Mouse (Mus musculus) hindbrain, embryonic 14.5 days (tissue): Measurements from ENCODE around the gene Mark4. TPM values are rescaled to one million over a fixed set of nuclear protein-coding genes. Genes with fewer than 3 reads are reported as not detected.
A peak's percentile ranks its signal among the peaks of the same experiment; 100 is the strongest.

Source experiments
- ATAC-seq: fragments of 200-750 bp; cut with Nextera tagmentation; 2 replicates; pipeline ENCODE4 v1.8.0; 2017; ENCODE audit warnings: moderate number of reproducible peaks, mild to moderate bottlenecking, moderate TSS enrichment, moderate library complexity; ENCODE audit not compliant: low FRiP score
- DNase-seq: peaks from one replicate; pipeline ENCODE4 v3.0.0-alpha.2; 2015; ENCODE audit warnings: low spot score
- H3K27ac ChIP-seq: fragments of 300-500 bp; sonication (generic); 2 replicates; pipeline ENCODE4 v1.5.1; 2014; ENCODE audit warnings: mild to moderate bottlenecking, moderate library complexity
- H3K27me3 ChIP-seq: fragments of 300-500 bp; sonication (generic); 2 replicates; pipeline ENCODE4 v1.6.1; 2014; ENCODE audit warnings: mild to moderate bottlenecking, low read length, mixed read lengths; ENCODE audit not compliant: control insufficient read depth, insufficient read depth
- H3K36me3 ChIP-seq: fragments of 300-500 bp; sonication (generic); replicated peaks from 2 replicates; pipeline ENCODE4 v1.6.1; 2014; ENCODE audit not compliant: control insufficient read depth, insufficient read depth
- H3K4me1 ChIP-seq: fragments of 300-500 bp; sonication (generic); replicated peaks from 2 replicates; pipeline ENCODE4 v1.6.1; 2014; ENCODE audit warnings: antibody characterized with exemption, low read length, mixed read lengths; ENCODE audit not compliant: control insufficient read depth, insufficient read depth
- H3K4me2 ChIP-seq: fragments of 300-500 bp; sonication (generic); replicated peaks from 2 replicates; pipeline ENCODE4 v1.6.1; 2014; ENCODE audit warnings: mild to moderate bottlenecking, moderate library complexity
- H3K4me3 ChIP-seq: fragments of 300-500 bp; sonication (generic); replicated peaks from 2 replicates; pipeline ENCODE4 v1.5.1; 2014; ENCODE audit warnings: mild to moderate bottlenecking, low read length
- H3K9ac ChIP-seq: fragments of 300-500 bp; sonication (generic); 2 replicates; pipeline ENCODE4 v1.6.1; 2014
- H3K9me3 ChIP-seq: fragments of 300-500 bp; sonication (generic); 2 replicates; pipeline ENCODE4 v1.6.1; 2016; ENCODE audit warnings: low read length; ENCODE audit not compliant: control insufficient read depth
- WGBS: fragments of 180-500 bp; shearing (Covaris S2); extraction: QIAGEN DNeasy Blood & Tissue Kit; methylation state at CpG from one replicate; pipeline ENCODE4 v1.1.7; 2014; 5-methylcytosine and 5-hydroxymethylcytosine counted together
- polyA plus RNA-seq: library from polyadenylated mRNA; unstranded; fragments of >200 nt; fragmentation: Nextera tagmentation; extraction: Ambion mirVana; gene quantifications from 2 replicates; pipeline ENCODE4 v1.2.1, GENCODE M21; 2014

Mark4 gene
- 19.2 and 20.4 TPM in 2 replicates for polyA plus RNA-seq

DNA sequence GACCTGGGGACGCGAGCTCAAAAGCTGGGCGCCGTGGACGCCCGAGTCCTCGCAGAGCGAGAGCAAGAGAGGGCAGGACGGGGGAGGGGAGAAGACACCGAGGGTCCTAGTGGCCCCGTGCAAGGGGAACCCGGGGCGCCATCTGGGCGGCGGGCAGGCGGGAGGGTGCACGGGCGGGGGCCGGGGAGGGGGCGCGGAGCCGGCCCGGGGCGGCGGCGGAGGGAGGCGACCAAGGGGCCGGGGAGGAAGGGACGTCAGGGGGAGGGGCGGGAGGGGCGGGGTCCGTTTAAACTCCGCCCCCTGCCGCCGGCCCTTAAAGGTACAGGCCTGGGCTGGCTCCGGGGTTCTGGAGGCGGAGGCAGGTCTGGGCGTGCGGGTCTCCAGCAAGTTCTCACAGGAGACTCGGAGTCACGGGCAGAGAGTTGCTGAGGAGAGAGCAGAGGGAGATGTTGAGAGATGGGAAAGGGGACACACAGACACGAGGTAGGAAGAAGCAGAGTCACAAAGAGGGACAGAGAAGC is at the start of gene Mark4:
Gene Mark4 (minus strand): TSS at position 231 of the 521 bp plus-strand sequence.
- Histone ChIP-seq H3K4me2 (peak within 1 kb of the TSS; percentile 98), H3K36me3 (no peaks in the 10 kb centered on the region; the same call in 1 of the 2 replicates), H3K4me3 (peak within 1 kb of the TSS; percentile 96), H3K9me3 (no peaks in the 10 kb centered on the region), H3K9ac (peak within 1 kb of the TSS; percentile 90), H3K27me3 (0 out of 2 replicates have a peak, but pooled peaks cover 6% of the 10 kb centered on the region), H3K27ac (peak within 1 kb of the TSS; percentile 74), H3K4me1 (peaks cover 26% of the 10 kb centered on the region)
- 2% methylated on average over 24 of the region's 42 CpGs for WGBS
- ATAC-seq, result peak; percentile 83
- peak; percentile 87 for DNase-seq

DNA sequence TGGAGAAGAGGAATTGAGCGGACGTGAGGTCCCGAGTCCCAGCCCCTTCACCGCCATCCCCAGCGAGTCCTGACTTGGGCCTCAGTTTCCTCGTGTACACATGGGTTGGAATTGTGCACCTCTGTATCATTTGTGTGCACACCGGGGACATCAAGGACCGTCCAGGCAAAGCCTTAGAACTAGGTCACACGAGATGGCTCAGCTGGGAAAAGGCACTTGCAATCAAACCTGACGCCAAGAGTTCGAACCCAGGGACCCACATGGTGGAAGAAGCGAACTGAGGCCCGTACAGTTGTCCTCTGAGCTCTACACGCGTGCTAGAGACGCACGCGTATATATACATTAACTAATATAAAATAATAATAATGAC is 49.0 kb upstream of the Mark4 start:
- 5% methylated on average over 18 of the region's 18 CpGs for WGBS

DNA sequence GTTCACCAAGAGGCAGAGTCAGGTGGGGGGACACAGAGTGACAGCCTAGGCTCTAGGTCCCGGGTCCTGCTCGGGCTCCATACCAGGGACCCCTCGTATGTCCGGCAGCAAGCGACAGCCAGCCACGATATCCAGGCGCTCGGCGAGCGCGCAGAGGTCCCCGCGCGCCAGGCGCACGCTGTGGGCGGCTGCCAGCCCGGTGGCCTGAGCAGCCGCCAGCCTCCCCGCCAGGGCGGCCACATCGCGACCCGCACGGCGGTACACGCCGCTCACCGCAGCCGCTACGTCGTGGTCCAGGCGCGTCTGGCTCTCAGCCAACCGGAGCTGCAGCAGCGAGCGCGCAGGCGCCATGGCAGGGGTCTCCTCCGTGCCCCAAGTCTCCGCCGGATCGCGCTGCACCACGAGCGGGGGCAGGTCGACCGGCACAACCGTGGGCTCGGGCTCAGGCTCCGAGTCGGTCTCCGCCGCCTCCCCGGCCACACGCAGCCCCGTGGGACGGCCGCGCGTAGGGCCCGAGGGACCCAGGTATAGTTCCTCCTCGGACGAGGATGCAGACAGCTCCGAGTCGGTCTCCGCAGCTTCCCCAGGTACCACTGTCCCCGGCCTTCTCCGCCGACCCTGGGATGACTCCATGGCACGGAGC is 48.5 kb upstream of the Mark4 start:
- no peaks in the 10 kb centered on the region for H3K36me3 ChIP-seq
- peak overlapping the region; percentile 69 for H3K9ac ChIP-seq
- no peaks in the 10 kb centered on the region for H3K9me3 ChIP-seq
- H3K4me3 ChIP-seq, result peak overlapping the region; percentile 65
- H3K27ac ChIP-seq, result peak overlapping the region; percentile 73
- DNase-seq (peak; percentile 79), ATAC-seq (no peak)
- H3K27me3 ChIP-seq, result no peaks in the 10 kb centered on the region
- peak overlapping the region; percentile 97 for H3K4me2 ChIP-seq
- under 1% methylated on average over 69 of the region's 71 CpGs for WGBS
- peaks cover 17% of the 10 kb centered on the region for H3K4me1 ChIP-seq

More for the DNA sequence above, 49.0 kb upstream of the Mark4 start:
- ATAC-seq, result no peak
- Histone ChIP-seq H3K4me1 (peaks cover 17% of the 10 kb centered on the region), H3K4me3 (peak overlapping the region; percentile 65), H3K27me3 (no peaks in the 10 kb centered on the region), H3K9me3 (no peaks in the 10 kb centered on the region), H3K9ac (peak overlapping the region; percentile 69), H3K4me2 (peak overlapping the region; percentile 97), H3K27ac (peak overlapping the region; percentile 73), H3K36me3 (no peaks in the 10 kb centered on the region)
- no peak for DNase-seq

DNA sequence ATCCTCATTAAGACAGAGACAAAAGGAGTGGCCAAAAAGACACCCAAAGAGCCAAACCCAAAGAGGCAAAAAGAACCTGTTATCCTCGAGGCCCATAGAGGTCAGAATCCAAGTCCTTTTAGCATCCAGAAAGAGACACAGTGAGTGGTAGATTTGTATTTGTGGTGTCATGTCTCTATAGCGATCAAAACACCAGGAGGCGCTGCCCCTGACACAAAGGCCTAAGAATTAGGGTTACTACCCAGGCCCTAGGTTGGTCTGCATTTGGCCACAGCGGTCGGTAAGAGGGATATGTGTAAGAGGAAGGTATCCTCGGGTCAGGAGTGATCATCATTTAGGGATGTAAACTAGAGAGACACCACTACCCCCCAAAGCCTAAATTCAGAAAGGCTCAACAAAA is 47.7 kb upstream of the Mark4 start:
- DNase-seq (no peak), ATAC-seq (no peak)
- H3K27me3 ChIP-seq, result no peaks in the 10 kb centered on the region
- WGBS, result 21% methylated on average over 6 of the region's 6 CpGs
- peak overlapping the region; percentile 97 for H3K4me2 ChIP-seq
- H3K4me3 ChIP-seq, result peak overlapping the region; percentile 65
- no peak overlapping the region for H3K9ac ChIP-seq
- peaks cover 17% of the 10 kb centered on the region for H3K4me1 ChIP-seq
- no peak overlapping the region for H3K27ac ChIP-seq
- H3K9me3 ChIP-seq, result no peaks in the 10 kb centered on the region
- no peaks in the 10 kb centered on the region for H3K36me3 ChIP-seq

DNA sequence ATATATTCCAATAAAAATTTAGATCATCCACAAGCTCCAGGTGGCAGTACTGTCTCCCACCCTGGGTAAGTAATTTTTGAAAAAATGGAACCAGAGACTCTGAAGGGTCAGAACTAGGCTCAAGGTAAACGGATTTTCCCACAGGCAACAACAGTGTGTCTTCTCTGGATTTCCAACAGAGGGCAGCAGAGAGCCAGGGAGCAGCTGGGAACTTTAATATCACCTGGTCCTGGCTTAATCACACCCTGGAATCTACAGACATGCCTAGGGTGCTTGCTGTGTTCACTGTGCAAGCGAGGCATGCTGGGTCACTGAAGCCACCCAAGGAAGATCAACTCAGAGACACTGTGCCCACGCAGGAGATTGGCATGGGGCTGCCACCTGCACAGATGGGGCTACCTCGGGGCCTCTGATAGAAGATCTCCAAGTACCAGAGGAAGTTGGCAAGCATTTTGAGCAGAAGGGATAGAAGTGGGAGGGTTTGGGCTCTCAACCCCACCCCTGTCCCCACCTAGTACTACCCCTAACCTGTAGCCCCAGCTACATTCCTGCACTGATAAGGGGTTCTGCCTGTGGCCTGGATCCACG is 45.0 kb upstream of the Mark4 start:
- Histone ChIP-seq H3K27ac (no peak overlapping the region), H3K4me2 (no peak overlapping the region), H3K9me3 (no peaks in the 10 kb centered on the region), H3K4me3 (no peak overlapping the region), H3K4me1 (peaks cover 10% of the 10 kb centered on the region; the same call in 1 of the 2 replicates), H3K27me3 (no peaks in the 10 kb centered on the region), H3K9ac (no peak overlapping the region), H3K36me3 (no peaks in the 10 kb centered on the region)
- peak; percentile 63 for DNase-seq
- WGBS, result 40% methylated on average over 5 of the region's 5 CpGs
- ATAC-seq, result no peak

DNA sequence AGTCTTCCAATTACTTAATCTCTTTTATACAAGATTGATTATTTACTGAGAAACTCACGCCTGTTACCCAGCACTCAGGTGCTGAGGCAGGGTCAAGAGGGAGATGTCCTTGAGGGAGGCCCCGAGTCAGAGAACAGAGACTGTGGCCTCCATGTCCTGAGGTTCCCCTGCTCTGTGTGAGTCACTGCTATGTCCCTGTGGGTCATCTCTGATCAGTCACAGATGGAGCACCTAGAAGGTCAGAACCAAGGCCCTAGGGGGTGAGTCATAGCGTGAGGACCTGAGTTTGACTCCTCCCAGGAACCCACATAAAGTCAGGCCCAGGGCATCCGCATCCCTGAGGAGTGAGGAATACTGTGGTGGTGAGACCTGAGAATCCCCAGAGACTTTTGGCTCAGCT is 43.0 kb upstream of the Mark4 start:
- Histone ChIP-seq H3K9me3 (no peaks in the 10 kb centered on the region), H3K27ac (no peak overlapping the region), H3K27me3 (no peaks in the 10 kb centered on the region), H3K4me2 (no peak overlapping the region), H3K4me3 (no peak overlapping the region), H3K36me3 (no peaks in the 10 kb centered on the region), H3K4me1 (peaks cover 2% of the 10 kb centered on the region; the same call in 1 of the 2 replicates), H3K9ac (no peak overlapping the region)
- ATAC-seq, result no peak
- DNase-seq, result no peak
- 73% methylated on average over 4 of the region's 4 CpGs for WGBS

DNA sequence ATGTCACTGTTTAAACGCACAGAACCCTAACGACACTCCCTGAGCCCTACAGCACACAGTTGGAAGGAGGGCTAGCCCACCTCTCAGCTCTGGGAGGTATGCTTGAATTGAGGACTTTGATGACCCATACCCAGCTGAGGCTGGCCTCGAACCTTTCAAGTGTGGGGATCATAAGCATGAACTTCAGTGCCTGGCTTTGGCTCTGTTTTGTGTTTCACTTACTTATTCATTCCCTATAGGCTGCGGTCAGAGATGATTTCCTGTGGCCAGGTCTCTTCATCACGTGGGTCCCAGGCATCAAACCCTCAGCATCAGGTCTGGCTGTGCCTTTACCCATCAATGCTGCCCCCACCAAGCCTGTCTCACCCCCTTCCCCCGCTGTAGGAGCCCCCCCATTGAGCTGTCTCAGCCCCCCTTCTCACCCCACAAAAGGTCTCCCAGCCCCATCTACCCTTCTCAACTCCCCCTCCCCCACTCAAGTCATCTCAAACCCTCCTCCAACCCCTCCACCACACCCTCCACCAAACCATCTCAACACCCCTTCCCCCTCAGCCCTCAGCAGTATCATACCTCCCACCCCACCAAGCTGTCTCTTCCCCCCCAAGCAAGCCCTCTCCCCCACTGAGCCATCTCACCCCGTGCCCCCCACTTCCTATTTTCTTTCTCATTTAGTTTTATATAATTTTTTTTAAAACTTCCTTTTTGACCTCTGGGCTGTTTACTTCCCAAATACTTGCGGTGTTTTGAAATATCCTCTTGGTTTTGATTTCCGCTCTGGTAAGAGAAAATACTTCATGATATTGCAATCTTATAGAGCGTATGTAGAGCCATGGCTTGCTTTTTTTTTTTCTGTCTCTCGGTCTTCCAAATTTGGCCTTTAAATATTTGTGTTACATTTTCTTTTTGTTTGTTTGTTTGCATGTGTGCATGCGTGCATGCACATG is 42.1 kb upstream of the Mark4 start:
- Histone ChIP-seq H3K9ac (no peak overlapping the region), H3K36me3 (no peaks in the 10 kb centered on the region), H3K27me3 (no peaks in the 10 kb centered on the region), H3K4me3 (no peak overlapping the region), H3K9me3 (no peaks in the 10 kb centered on the region), H3K4me1 (no peaks in the 10 kb centered on the region), H3K27ac (no peak overlapping the region), H3K4me2 (no peak overlapping the region)
- WGBS, result 75% methylated on average over 12 of the region's 12 CpGs
- ATAC-seq, result no peak
- no peak for DNase-seq

DNA sequence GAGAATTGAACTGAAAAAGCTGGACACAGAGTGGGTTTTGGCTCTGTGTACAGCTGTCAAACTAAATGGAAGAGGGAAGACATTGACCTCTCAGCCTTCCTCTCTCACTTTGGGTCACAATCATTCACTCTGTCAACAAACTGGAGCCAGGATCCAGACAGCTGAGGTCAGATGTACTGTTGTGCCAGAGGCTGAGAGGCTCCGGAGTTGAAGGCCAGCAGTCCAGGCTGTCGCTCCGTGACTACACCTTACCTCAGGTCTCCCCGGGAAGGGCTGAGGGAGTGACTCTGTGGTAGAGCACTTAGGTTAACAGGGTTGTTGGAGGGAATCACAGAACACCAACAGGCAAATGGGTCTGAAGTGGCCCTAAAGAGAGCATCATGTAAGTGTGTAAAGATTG is 39.7 kb upstream of the Mark4 start:
- 79% methylated on average over 4 of the region's 4 CpGs for WGBS
- Histone ChIP-seq H3K27ac (no peak overlapping the region), H3K36me3 (no peaks in the 10 kb centered on the region), H3K27me3 (0 out of 2 replicates have a peak, but pooled peaks cover 3% of the 10 kb centered on the region), H3K9me3 (no peaks in the 10 kb centered on the region), H3K9ac (no peak overlapping the region), H3K4me2 (no peak overlapping the region), H3K4me1 (no peaks in the 10 kb centered on the region), H3K4me3 (no peak overlapping the region)
- ATAC-seq (no peak), DNase-seq (no peak)

DNA sequence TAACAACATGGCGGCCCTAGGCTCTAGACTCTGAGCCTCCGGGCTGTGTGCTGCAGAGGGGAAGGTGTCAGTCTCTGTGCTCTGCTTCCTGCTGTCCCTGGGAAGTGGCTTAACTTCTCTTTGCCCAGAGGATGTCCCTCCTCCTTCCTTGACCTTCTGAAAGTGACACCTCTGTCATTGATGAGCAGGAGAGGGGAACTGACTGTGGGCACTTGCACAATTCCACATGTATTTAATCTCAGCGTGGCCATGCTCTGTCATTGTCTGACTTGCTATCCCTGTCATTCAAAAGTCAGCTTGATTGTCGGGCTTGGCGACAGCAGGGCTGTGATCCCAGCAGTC is 37.6 kb upstream of the Mark4 start:
- DNase-seq (no peak), ATAC-seq (no peak)
- no peak overlapping the region for H3K9ac ChIP-seq
- WGBS, result 59% methylated on average over 5 of the region's 5 CpGs
- H3K4me1 ChIP-seq, result peaks cover 6% of the 10 kb centered on the region; the same call in 1 of the 2 replicates
- peaks cover 19% of the 10 kb centered on the region for H3K27me3 ChIP-seq
- no peak overlapping the region for H3K4me2 ChIP-seq
- no peaks in the 10 kb centered on the region for H3K9me3 ChIP-seq
- H3K36me3 ChIP-seq, result no peaks in the 10 kb centered on the region
- no peak overlapping the region for H3K4me3 ChIP-seq
- H3K27ac ChIP-seq, result no peak overlapping the region
